Mouse (Mus musculus) brown adipose tissue, adult 24 weeks (tissue): ENCODE measurements around the gene Bmper. TPM values are rescaled to one million over a fixed set of nuclear protein-coding genes. Genes with fewer than 3 reads are reported as not detected.

Source experiments
- H3K27ac ChIP-seq: fragments of 200-500 bp; replicated peaks from 2 replicates; pipeline ENCODE4 v1.5.1; 2012; ENCODE audit warnings: low read depth, mild to moderate bottlenecking, low read length
- H3K4me1 ChIP-seq: fragments of 200-500 bp; 2 replicates; pipeline ENCODE4 v1.6.1; 2012; ENCODE audit warnings: low read length, mixed read lengths; ENCODE audit not compliant: control insufficient read depth, insufficient read depth, insufficient read length
- H3K4me3 ChIP-seq: fragments of 200-500 bp; 2 replicates; pipeline ENCODE4 v1.5.1; 2012; ENCODE audit warnings: low read depth, mild to moderate bottlenecking, low read length, moderate library complexity; ENCODE audit not compliant: insufficient read depth
- polyA plus RNA-seq: library from polyadenylated mRNA; stranded (reverse); fragments of >200 nt; gene quantifications from 2 replicates; pipeline ENCODE4 v1.2.4, GENCODE M21; 2012; ENCODE audit not compliant: missing spikeins, insufficient read depth, insufficient read length

Bmper gene
- polyA plus RNA-seq, 1 experiment: 2.9 TPM

GRCm38 (mm10) chr9:23206181-23206580 is 16.7 kb upstream of the Bmper start:
- Histone ChIP-seq H3K4me1 (peaks cover 7% of the 10 kb centered on the region; the same call in 1 of the 2 replicates), H3K27ac (peak overlapping the region; percentile 58; the same call in 1 of the 2 replicates), H3K4me3 (no peak overlapping the region)

GRCm38 (mm10) chr9:23212303-23212702 is 10.6 kb upstream of the Bmper start:
- Histone ChIP-seq H3K4me3 (no peak overlapping the region), H3K4me1 (no peaks in the 10 kb centered on the region), H3K27ac (no peak overlapping the region)

GRCm38 (mm10) chr9:23219754-23220153 is 3.1 kb upstream of the Bmper start:
- no peak overlapping the region for H3K4me3 ChIP-seq
- no peak overlapping the region for H3K27ac ChIP-seq
- H3K4me1 ChIP-seq: 0 out of 2 replicates have a peak, but pooled peaks cover 2% of the 10 kb centered on the region

GRCm38 (mm10) chr9:23221976-23222375 is 900 bp upstream of the Bmper start:
- Histone ChIP-seq H3K27ac (no peak overlapping the region), H3K4me1 (0 out of 2 replicates have a peak, but pooled peaks cover 2% of the 10 kb centered on the region), H3K4me3 (peak overlapping the region; percentile 62)

GRCm38 (mm10) chr9:23222492-23222840 is 410 bp upstream of the Bmper start:
- Histone ChIP-seq H3K4me3 (peak overlapping the region; percentile 62), H3K27ac (peak overlapping the region; percentile 37; the same call in 1 of the 2 replicates)

GRCm38 (mm10) chr9:23223549-23224077 is 737 bp downstream of the Bmper start:
- Histone ChIP-seq H3K4me1 (0 out of 2 replicates have a peak, but pooled peaks cover 2% of the 10 kb centered on the region), H3K4me3 (peak overlapping the region; percentile 62), H3K27ac (no peak overlapping the region)

More at GRCm38 (mm10) chr9:23222492-23222840, 410 bp upstream of the Bmper start:
- 0 out of 2 replicates have a peak, but pooled peaks cover 2% of the 10 kb centered on the region for H3K4me1 ChIP-seq

- Histone ChIP-seq H3K4me1 (no peaks in the 10 kb centered on the region), H3K4me3 (no peak overlapping the region), H3K27ac (no peak overlapping the region)
Observed at GRCm38 (mm10) chr9:23233464-23234121, 10.7 kb downstream of the Bmper start.

- Histone ChIP-seq H3K4me3 (no peak overlapping the region), H3K27ac (no peak overlapping the region), H3K4me1 (no peaks in the 10 kb centered on the region)
Observed at GRCm38 (mm10) chr9:23235368-23236002, 12.6 kb downstream of the Bmper start.

- Histone ChIP-seq H3K27ac (no peak overlapping the region), H3K4me3 (no peak overlapping the region), H3K4me1 (no peaks in the 10 kb centered on the region)
Observed at GRCm38 (mm10) chr9:23236635-23237279, 13.9 kb downstream of the Bmper start.

GRCm38 (mm10) chr9:23239011-23239410 is 16.1 kb downstream of the Bmper start:
- H3K4me1 ChIP-seq: no peaks in the 10 kb centered on the region
- no peak overlapping the region for H3K4me3 ChIP-seq
- H3K27ac ChIP-seq: no peak overlapping the region

GRCm38 (mm10) chr9:23242911-23243310 is 20.0 kb downstream of the Bmper start:
- peaks cover 3% of the 10 kb centered on the region; the same call in 1 of the 2 replicates for H3K4me1 ChIP-seq
- no peak overlapping the region for H3K4me3 ChIP-seq
- H3K27ac ChIP-seq: no peak overlapping the region

GRCm38 (mm10) chr9:23243869-23244268 is 21.0 kb downstream of the Bmper start:
- H3K4me3 ChIP-seq: no peak overlapping the region
- H3K27ac ChIP-seq: no peak overlapping the region
- H3K4me1 ChIP-seq: peaks cover 3% of the 10 kb centered on the region; the same call in 1 of the 2 replicates

GRCm38 (mm10) chr9:23246389-23246788 is 23.5 kb downstream of the Bmper start:
- H3K27ac ChIP-seq: peak overlapping the region; percentile 33; the same call in 1 of the 2 replicates
- no peak overlapping the region for H3K4me3 ChIP-seq
- H3K4me1 ChIP-seq: peaks cover 3% of the 10 kb centered on the region; the same call in 1 of the 2 replicates

GRCm38 (mm10) chr9:23250026-23250425 is 27.1 kb downstream of the Bmper start:
- Histone ChIP-seq H3K27ac (no peak overlapping the region), H3K4me1 (peaks cover 17% of the 10 kb centered on the region), H3K4me3 (no peak overlapping the region)

GRCm38 (mm10) chr9:23251001-23251400 is 28.1 kb downstream of the Bmper start:
- no peak overlapping the region for H3K27ac ChIP-seq
- no peak overlapping the region for H3K4me3 ChIP-seq
- H3K4me1 ChIP-seq: peaks cover 15% of the 10 kb centered on the region
